Mouse (Mus musculus) limb, embryonic 10.5 days (tissue): ENCODE data around the gene Thoc3. TPM values are rescaled to one million over a fixed set of nuclear protein-coding genes. Genes with fewer than 3 reads are reported as not detected.

Source experiments
- DNase-seq: peaks from one replicate; pipeline ENCODE4 v3.0.0-alpha.2; 2017; ENCODE audit warnings: low spot score
- H3K27ac ChIP-seq: fragments of 300-500 bp; sonication (generic); 2 replicates; pipeline ENCODE4 v1.5.1; 2016; ENCODE audit warnings: mild to moderate bottlenecking
- H3K27me3 ChIP-seq: fragments of 300-500 bp; sonication (generic); 2 replicates; pipeline ENCODE4 v1.6.1; 2016; ENCODE audit warnings: low read depth, mild to moderate bottlenecking; ENCODE audit not compliant: poor library complexity, severe bottlenecking
- H3K36me3 ChIP-seq: fragments of 300-500 bp; sonication (generic); 2 replicates; pipeline ENCODE4 v1.6.1; 2016; ENCODE audit warnings: mild to moderate bottlenecking, moderate library complexity
- H3K4me1 ChIP-seq: fragments of 300-500 bp; sonication (generic); 2 replicates; pipeline ENCODE4 v1.6.1; 2016
- H3K4me3 ChIP-seq: fragments of 300-500 bp; sonication (generic); 2 replicates; pipeline ENCODE4 v1.5.1; 2016; ENCODE audit warnings: mild to moderate bottlenecking, moderate library complexity
- H3K9me3 ChIP-seq: fragments of 300-500 bp; sonication (generic); replicated peaks from 2 replicates; pipeline ENCODE4 v1.6.1; 2016; ENCODE audit warnings: mild to moderate bottlenecking
- WGBS: fragments of 180-500 bp; shearing (Covaris S2); methylation state at CpG from one replicate; pipeline ENCODE4 v1.1.7; 2016; 5-methylcytosine and 5-hydroxymethylcytosine counted together
- polyA plus RNA-seq: library from polyadenylated mRNA; unstranded; fragments of >200 nt; fragmentation: Nextera tagmentation; extraction: Ambion mirVana; gene quantifications from 2 replicates; pipeline ENCODE4 v1.2.1, GENCODE M21; 2016

Thoc3 gene
- polyA plus RNA-seq, 1 experiment from 2014 or later = 189 TPM

DNA sequence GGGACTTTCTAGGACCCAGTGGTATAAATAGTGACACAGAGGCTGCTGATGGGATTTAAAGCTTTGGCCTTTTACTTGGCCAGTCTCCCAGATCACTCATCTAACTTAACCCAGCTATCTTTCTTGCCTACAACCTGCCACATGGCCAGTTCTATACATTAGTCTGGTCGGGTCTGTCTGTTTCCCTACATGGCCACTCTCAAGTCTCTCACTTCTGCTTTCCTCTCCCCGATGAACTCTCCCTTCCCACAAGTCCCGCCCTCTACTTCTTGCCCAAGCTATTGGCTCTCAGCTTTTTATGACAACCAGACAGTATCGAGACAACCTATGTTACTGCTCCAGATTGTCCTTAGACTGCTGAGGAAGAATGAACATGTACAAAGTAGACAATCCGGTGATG lies 7.1 kb upstream of the Thoc3 start:
- Histone ChIP-seq H3K4me3 (no peak overlapping the region), H3K36me3 (no peaks in the 10 kb centered on the region), H3K9me3 (no peaks in the 10 kb centered on the region), H3K4me1 (no peaks in the 10 kb centered on the region), H3K27me3 (no peaks in the 10 kb centered on the region), H3K27ac (no peak overlapping the region)
- 81% methylated on average over 5 of the region's 5 CpGs for WGBS
- DNase-seq = no peak

GRCm38 (mm10) chr13:54474996-54475395 lies 6.3 kb upstream of the Thoc3 start:
- 76% methylated on average over 2 of the region's 2 CpGs for WGBS
- Histone ChIP-seq H3K36me3 (no peaks in the 10 kb centered on the region), H3K27me3 (no peaks in the 10 kb centered on the region), H3K4me3 (no peak overlapping the region), H3K9me3 (no peaks in the 10 kb centered on the region), H3K4me1 (no peaks in the 10 kb centered on the region), H3K27ac (no peak overlapping the region)
- no peak for DNase-seq

- WGBS = 86% methylated on average over 4 of the region's 4 CpGs
- Histone ChIP-seq H3K36me3 (peaks cover 8% of the 10 kb centered on the region), H3K4me3 (no peak overlapping the region), H3K27ac (no peak overlapping the region), H3K27me3 (no peaks in the 10 kb centered on the region), H3K4me1 (peaks cover 9% of the 10 kb centered on the region), H3K9me3 (no peaks in the 10 kb centered on the region)
- no peak for DNase-seq
These were observed 3.3 kb upstream of the Thoc3 start for GRCm38 (mm10) chr13:54471967-54472366.

GRCm38 (mm10) chr13:54469012-54469354 lies 334 bp upstream of the Thoc3 start:
- Histone ChIP-seq H3K36me3 (peaks cover 38% of the 10 kb centered on the region), H3K4me1 (peaks cover 9% of the 10 kb centered on the region), H3K4me3 (peak overlapping the region; percentile 86), H3K27ac (peak overlapping the region; percentile 89), H3K27me3 (no peaks in the 10 kb centered on the region), H3K9me3 (no peaks in the 10 kb centered on the region; the same call in 1 of the 2 replicates)
- WGBS = 21% methylated on average over 4 of the region's 4 CpGs
- no peak for DNase-seq

- no peak for DNase-seq
- Histone ChIP-seq H3K36me3 (peaks cover 99% of the 10 kb centered on the region), H3K27me3 (no peaks in the 10 kb centered on the region), H3K27ac (no peak overlapping the region), H3K4me3 (no peak overlapping the region), H3K9me3 (no peaks in the 10 kb centered on the region; the same call in 1 of the 2 replicates), H3K4me1 (no peaks in the 10 kb centered on the region)
- 94% methylated on average over 4 of the region's 4 CpGs for WGBS
These were observed 9.4 kb downstream of the Thoc3 start for GRCm38 (mm10) chr13:54459282-54459681.

DNA sequence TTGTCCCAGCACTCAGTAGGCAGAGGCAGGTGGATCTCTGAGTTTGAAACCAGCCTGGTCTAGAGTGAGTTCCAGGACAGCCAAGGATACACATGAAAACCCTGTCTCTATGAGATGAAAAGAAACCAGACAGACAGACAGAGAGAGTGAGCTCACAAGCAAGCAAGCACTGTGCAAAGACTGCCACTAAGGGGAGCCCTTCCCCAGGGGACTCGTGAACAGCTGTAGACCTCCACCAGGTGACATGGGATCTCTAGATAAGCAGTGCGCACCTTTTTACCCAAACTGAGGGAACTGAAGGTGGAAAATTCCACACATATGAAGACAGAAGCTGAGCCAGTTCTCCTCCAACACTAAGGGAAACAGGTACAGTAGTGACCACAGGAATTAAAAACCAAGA lies 11.6 kb downstream of the Thoc3 start:
- H3K27me3 ChIP-seq = no peaks in the 10 kb centered on the region
- WGBS = 75% methylated on average over 2 of the region's 2 CpGs
- peaks cover 91% of the 10 kb centered on the region for H3K36me3 ChIP-seq

GRCm38 (mm10) chr13:54447496-54448224 lies 21.0 kb downstream of the Thoc3 start:
- 3% methylated on average over 15 of the region's 15 CpGs for WGBS
- peak overlapping the region; percentile 31 for H3K4me3 ChIP-seq
- DNase-seq = peak; percentile 48
- no peaks in the 10 kb centered on the region for H3K9me3 ChIP-seq
- no peaks in the 10 kb centered on the region for H3K36me3 ChIP-seq
- 0 out of 2 replicates have a peak, but pooled peaks cover 4% of the 10 kb centered on the region for H3K27me3 ChIP-seq
- H3K4me1 ChIP-seq = peaks cover 20% of the 10 kb centered on the region
- peak overlapping the region; percentile 31; the same call in 1 of the 2 replicates for H3K27ac ChIP-seq

More for the DNA sequence above, 11.6 kb downstream of the Thoc3 start:
- no peak overlapping the region for H3K27ac ChIP-seq
- H3K4me3 ChIP-seq = no peak overlapping the region
- no peak for DNase-seq
- no peaks in the 10 kb centered on the region for H3K9me3 ChIP-seq
- no peaks in the 10 kb centered on the region for H3K4me1 ChIP-seq

- 0 out of 2 replicates have a peak, but pooled peaks cover 4% of the 10 kb centered on the region for H3K27me3 ChIP-seq
- DNase-seq = peak; percentile 90
- H3K27ac ChIP-seq = no peak overlapping the region
- WGBS = 28% methylated on average over 19 of the region's 19 CpGs
- H3K4me3 ChIP-seq = peak overlapping the region; percentile 31; the same call in 1 of the 2 replicates
- H3K36me3 ChIP-seq = no peaks in the 10 kb centered on the region
- H3K9me3 ChIP-seq = no peaks in the 10 kb centered on the region
- H3K4me1 ChIP-seq = peaks cover 20% of the 10 kb centered on the region
These were observed 21.8 kb downstream of the Thoc3 start for GRCm38 (mm10) chr13:54446686-54447495.

GRCm38 (mm10) chr13:54443693-54444092 lies 25.0 kb downstream of the Thoc3 start:
- Histone ChIP-seq H3K27me3 (0 out of 2 replicates have a peak, but pooled peaks cover 4% of the 10 kb centered on the region), H3K27ac (no peak overlapping the region), H3K4me1 (peaks cover 25% of the 10 kb centered on the region), H3K9me3 (no peaks in the 10 kb centered on the region), H3K4me3 (no peak overlapping the region), H3K36me3 (no peaks in the 10 kb centered on the region)
- DNase-seq = no peak
- 90% methylated on average over 3 of the region's 3 CpGs for WGBS

DNA sequence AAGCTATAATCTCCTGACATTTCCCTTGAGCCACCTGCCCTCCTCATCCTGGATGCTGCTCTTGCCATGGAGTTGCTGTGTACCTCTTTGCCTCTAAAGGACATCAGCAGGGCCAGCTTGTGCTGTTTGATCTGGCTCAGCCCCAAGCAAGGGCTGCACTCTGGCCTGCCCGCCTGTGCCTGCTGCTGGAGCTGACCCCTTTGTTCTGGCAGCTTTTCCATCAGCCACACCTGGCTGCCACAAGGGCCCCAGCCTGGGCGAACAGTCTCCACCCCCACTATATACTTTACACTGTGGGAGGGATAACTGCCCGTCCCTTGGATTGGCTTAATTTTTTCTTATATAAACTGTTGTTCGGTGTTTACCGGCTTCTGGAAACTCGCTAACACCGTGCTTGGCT lies 28.7 kb downstream of the Thoc3 start:
- Histone ChIP-seq H3K4me1 (peaks cover 10% of the 10 kb centered on the region), H3K4me3 (no peak overlapping the region), H3K27me3 (no peaks in the 10 kb centered on the region), H3K9me3 (no peaks in the 10 kb centered on the region), H3K36me3 (no peaks in the 10 kb centered on the region), H3K27ac (peak overlapping the region; percentile 57; the same call in 1 of the 2 replicates)
- WGBS = 69% methylated on average over 7 of the region's 7 CpGs
- DNase-seq = peak; percentile 44

DNA sequence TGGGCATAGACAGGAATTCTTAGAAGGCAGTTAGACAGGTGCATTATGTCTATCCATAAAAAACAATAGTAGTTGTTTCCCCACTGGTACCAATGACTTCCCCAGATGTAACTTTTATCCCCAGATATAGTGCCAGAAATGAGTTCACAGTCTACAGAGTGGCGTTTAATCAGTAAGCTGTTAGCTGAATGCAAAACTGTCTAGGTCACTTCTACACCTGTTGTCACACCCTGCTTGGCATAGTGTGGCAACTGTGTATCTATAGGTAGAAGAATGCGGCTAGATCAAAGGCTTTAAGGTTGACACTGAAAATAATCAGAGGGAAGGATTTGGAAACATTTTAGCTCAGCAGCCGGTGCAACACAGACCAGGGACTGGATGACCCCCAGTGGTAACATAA lies 29.8 kb downstream of the Thoc3 start:
- 88% methylated on average over 3 of the region's 3 CpGs for WGBS
- H3K9me3 ChIP-seq = no peaks in the 10 kb centered on the region
- no peaks in the 10 kb centered on the region for H3K36me3 ChIP-seq
- no peak overlapping the region for H3K4me3 ChIP-seq
- H3K27me3 ChIP-seq = no peaks in the 10 kb centered on the region
- peaks cover 10% of the 10 kb centered on the region for H3K4me1 ChIP-seq
- no peak for DNase-seq
- H3K27ac ChIP-seq = no peak overlapping the region

DNA sequence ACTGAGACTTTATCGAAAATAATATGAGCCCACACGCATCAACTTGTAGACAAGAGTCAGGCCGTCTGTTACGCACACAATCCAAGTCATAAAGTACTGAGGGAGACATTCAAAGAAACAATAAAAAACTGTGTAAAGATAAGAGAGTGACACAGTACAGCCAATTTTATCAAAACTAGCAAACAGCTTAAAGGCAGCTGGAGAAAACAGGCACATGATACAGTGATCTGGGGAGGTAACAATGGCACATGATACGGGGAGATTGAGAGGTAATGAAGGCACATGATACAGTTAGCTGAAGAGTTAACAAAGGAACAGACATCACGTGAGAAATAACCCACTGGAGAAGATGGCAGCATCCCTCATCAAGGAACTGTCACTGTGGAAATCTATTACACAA lies 31.6 kb downstream of the Thoc3 start:
- H3K27ac ChIP-seq = no peak overlapping the region
- H3K36me3 ChIP-seq = no peaks in the 10 kb centered on the region
- H3K4me1 ChIP-seq = peaks cover 10% of the 10 kb centered on the region
- H3K4me3 ChIP-seq = no peak overlapping the region
- H3K9me3 ChIP-seq = no peaks in the 10 kb centered on the region
- WGBS = 94% methylated on average over 6 of the region's 6 CpGs
- no peak for DNase-seq
- H3K27me3 ChIP-seq = no peaks in the 10 kb centered on the region

DNA sequence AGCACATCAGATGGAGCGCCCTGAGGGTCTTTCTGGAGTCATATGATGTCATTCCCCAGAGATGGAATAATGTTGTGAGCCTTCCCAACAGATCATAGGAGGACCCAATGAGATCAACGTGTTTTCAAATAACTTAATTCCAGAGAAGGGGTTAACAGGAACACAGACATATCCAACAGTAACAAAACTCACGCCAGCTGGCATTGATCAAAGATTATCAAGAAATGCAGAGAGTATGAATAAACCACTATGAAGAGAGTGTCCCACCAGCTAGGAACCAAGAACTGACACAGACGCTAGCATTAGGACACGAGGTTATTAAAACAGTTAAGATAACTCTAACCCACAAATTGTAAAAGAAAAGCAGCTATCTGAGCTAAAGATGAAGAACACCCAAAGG lies 32.0 kb downstream of the Thoc3 start:
- no peak overlapping the region for H3K4me3 ChIP-seq
- WGBS = 81% methylated on average over 5 of the region's 5 CpGs
- DNase-seq = no peak
- no peaks in the 10 kb centered on the region for H3K9me3 ChIP-seq
- H3K27me3 ChIP-seq = no peaks in the 10 kb centered on the region
- peaks cover 10% of the 10 kb centered on the region for H3K4me1 ChIP-seq
- no peak overlapping the region for H3K27ac ChIP-seq
- no peaks in the 10 kb centered on the region for H3K36me3 ChIP-seq
